Mouse (Mus musculus): ENCODE data around the gene Blcap.

GRCm38 (mm10) chr2:157566260-157566952 is 4.7 kb downstream of the Blcap start:
- TF ChIP-seq EP300 (IDR thresholded peaks at IDR 0.05; ENCODE audit: insufficient read depth, low read depth, low read length) = no peak
- TF ChIP-seq CTCF (IDR thresholded peaks at IDR 0.05; ENCODE audit: low read depth, low read length) = no peak
- peak; percentile 93 for TF ChIP-seq POLR2A (IDR thresholded peaks at IDR 0.05; ENCODE audit: insufficient read depth, low read length)
